Mouse (Mus musculus): ENCODE results near the gene Armcx6. TPM values are rescaled to one million over a fixed set of nuclear protein-coding genes. Genes with fewer than 3 reads are reported as not detected.
"Not testable (repeated sequence)": the region's sequence is repeated elsewhere in the genome, so short reads cannot be mapped to it uniquely, and the experiment has no call there.

Armcx6 gene
- polyA plus RNA-seq, 1 experiment from 2014 or later = 19.6 TPM

GRCm38 (mm10) chrX:134741862-134742261 is 9.4 kb downstream of the Armcx6 start:
- 56% methylated on average over 5 of the region's 5 CpGs for WGBS
- ATAC-seq (ENCODE audit: low read depth) = no peak
- Histone ChIP-seq H3K36me3 (ENCODE audit: control insufficient read depth, insufficient read depth, low read length) (no peaks in the 10 kb centered on the region), H3K4me2 (ENCODE audit: low read depth, low read length) (no peak overlapping the region), H3K4me3 (ENCODE audit: low read length) (no peak overlapping the region), H3K9me3 (ENCODE audit: control insufficient read depth, low read length) (no peaks in the 10 kb centered on the region), H3K27ac (ENCODE audit: low read length) (no peak overlapping the region), H3K27me3 (ENCODE audit: control insufficient read depth, insufficient read depth, low read depth, low read length) (peaks cover 2% of the 10 kb centered on the region; the same call in 1 of the 2 replicates), H3K9ac (ENCODE audit: low read length) (no peak overlapping the region), H3K4me1 (replicated peaks; ENCODE audit: control insufficient read depth, insufficient read depth, low read length) (no peaks in the 10 kb centered on the region)

- no peaks in the 10 kb centered on the region for H3K4me1 ChIP-seq (replicated peaks; ENCODE audit: control insufficient read depth, insufficient read depth, low read length)
- no peak overlapping the region for H3K9ac ChIP-seq (ENCODE audit: low read length)
- peaks cover 2% of the 10 kb centered on the region; the same call in 1 of the 2 replicates for H3K27me3 ChIP-seq (ENCODE audit: control insufficient read depth, insufficient read depth, low read depth, low read length)
- H3K4me3 ChIP-seq (ENCODE audit: low read length) = no peak overlapping the region
- H3K36me3 ChIP-seq (ENCODE audit: control insufficient read depth, insufficient read depth, low read length) = no peaks in the 10 kb centered on the region
- H3K4me2 ChIP-seq (ENCODE audit: low read depth, low read length) = no peak overlapping the region
- 54% methylated on average over 4 of the region's 4 CpGs for WGBS
- no peak overlapping the region for H3K27ac ChIP-seq (ENCODE audit: low read length)
- no peak for ATAC-seq (ENCODE audit: low read depth)
- H3K9me3 ChIP-seq (ENCODE audit: control insufficient read depth, low read length) = no peaks in the 10 kb centered on the region
Measured at GRCm38 (mm10) chrX:134739160-134739559, 12.1 kb downstream of the Armcx6 start.

GRCm38 (mm10) chrX:134737796-134738195 is 13.4 kb downstream of the Armcx6 start:
- no peak overlapping the region for H3K27ac ChIP-seq (ENCODE audit: low read length)
- H3K27me3 ChIP-seq (ENCODE audit: control insufficient read depth, insufficient read depth, low read depth, low read length) = peaks cover 2% of the 10 kb centered on the region; the same call in 1 of the 2 replicates
- H3K9me3 ChIP-seq (ENCODE audit: control insufficient read depth, low read length) = no peaks in the 10 kb centered on the region
- H3K9ac ChIP-seq (ENCODE audit: low read length) = no peak overlapping the region
- H3K4me3 ChIP-seq (ENCODE audit: low read length) = no peak overlapping the region
- ATAC-seq (ENCODE audit: low read depth) = no peak
- WGBS = 93% methylated on average over 1 of the region's 1 CpGs
- no peaks in the 10 kb centered on the region for H3K4me1 ChIP-seq (replicated peaks; ENCODE audit: control insufficient read depth, insufficient read depth, low read length)
- no peak overlapping the region for H3K4me2 ChIP-seq (ENCODE audit: low read depth, low read length)
- no peaks in the 10 kb centered on the region for H3K36me3 ChIP-seq (ENCODE audit: control insufficient read depth, insufficient read depth, low read length)

- WGBS = 38% methylated on average over 4 of the region's 4 CpGs
- H3K4me2 ChIP-seq (ENCODE audit: low read depth, low read length) = no peak overlapping the region
- no peak for ATAC-seq (ENCODE audit: low read depth)
- H3K36me3 ChIP-seq (ENCODE audit: control insufficient read depth, insufficient read depth, low read length) = no peaks in the 10 kb centered on the region
- H3K4me1 ChIP-seq (replicated peaks; ENCODE audit: control insufficient read depth, insufficient read depth, low read length) = no peaks in the 10 kb centered on the region
- no peak overlapping the region for H3K27ac ChIP-seq (ENCODE audit: low read length)
- H3K27me3 ChIP-seq (ENCODE audit: control insufficient read depth, insufficient read depth, low read depth, low read length) = no peaks in the 10 kb centered on the region
- H3K9me3 ChIP-seq (ENCODE audit: control insufficient read depth, low read length) = no peaks in the 10 kb centered on the region
- H3K9ac ChIP-seq (ENCODE audit: low read length) = no peak overlapping the region
- no peak overlapping the region for H3K4me3 ChIP-seq (ENCODE audit: low read length)
Measured at GRCm38 (mm10) chrX:134729778-134730177, 21.4 kb downstream of the Armcx6 start.

GRCm38 (mm10) chrX:134723762-134724161 is 27.5 kb downstream of the Armcx6 start:
- H3K4me1 ChIP-seq (replicated peaks; ENCODE audit: control insufficient read depth, insufficient read depth, low read length); H3K27me3 ChIP-seq (ENCODE audit: control insufficient read depth, insufficient read depth, low read depth, low read length); H3K4me2 ChIP-seq (ENCODE audit: low read depth, low read length); H3K27ac ChIP-seq (ENCODE audit: low read length); H3K36me3 ChIP-seq (ENCODE audit: control insufficient read depth, insufficient read depth, low read length); H3K9ac ChIP-seq (ENCODE audit: low read length); H3K4me3 ChIP-seq (ENCODE audit: low read length); H3K9me3 ChIP-seq (ENCODE audit: control insufficient read depth, low read length): not testable (repeated sequence)
- peak; percentile 79 for ATAC-seq (ENCODE audit: low read depth)
- 18% methylated on average over 2 of the region's 2 CpGs for WGBS

- ATAC-seq (ENCODE audit: low read depth) = peak; percentile 88
- H3K36me3 ChIP-seq (ENCODE audit: control insufficient read depth, insufficient read depth, low read length) = peaks cover 6% of the 10 kb centered on the region; the same call in 1 of the 2 replicates
- 25% methylated on average over 14 of the region's 14 CpGs for WGBS
- no peaks in the 10 kb centered on the region for H3K27me3 ChIP-seq (ENCODE audit: control insufficient read depth, insufficient read depth, low read depth, low read length)
- peak overlapping the region; percentile 58 for H3K4me3 ChIP-seq (ENCODE audit: low read length)
- H3K4me1 ChIP-seq (replicated peaks; ENCODE audit: control insufficient read depth, insufficient read depth, low read length) = no peaks in the 10 kb centered on the region
- H3K9me3 ChIP-seq (ENCODE audit: control insufficient read depth, low read length) = no peaks in the 10 kb centered on the region
- peak overlapping the region; percentile 57 for H3K4me2 ChIP-seq (ENCODE audit: low read depth, low read length)
- H3K27ac ChIP-seq (ENCODE audit: low read length) = peak overlapping the region; percentile 94
- peak overlapping the region; percentile 69 for H3K9ac ChIP-seq (ENCODE audit: low read length)
Measured at GRCm38 (mm10) chrX:134718524-134718923, 32.7 kb downstream of the Armcx6 start.

GRCm38 (mm10) chrX:134717752-134718308 is 33.4 kb downstream of the Armcx6 start, which contains the start of gene Armcx1:
Gene Armcx1, plus strand, starts transcription at chrX:134717963.
- ATAC-seq (ENCODE audit: low read depth) = peak; percentile 96
- H3K27me3 ChIP-seq (ENCODE audit: control insufficient read depth, insufficient read depth, low read depth, low read length) = no peaks in the 10 kb centered on the region
- H3K4me1 ChIP-seq (replicated peaks; ENCODE audit: control insufficient read depth, insufficient read depth, low read length) = no peaks in the 10 kb centered on the region
- H3K36me3 ChIP-seq (ENCODE audit: control insufficient read depth, insufficient read depth, low read length) = peaks cover 6% of the 10 kb centered on the region; the same call in 1 of the 2 replicates
- H3K9me3 ChIP-seq (ENCODE audit: control insufficient read depth, low read length) = no peaks in the 10 kb centered on the region
- peak within 1 kb of the TSS; percentile 58 for H3K4me3 ChIP-seq (ENCODE audit: low read length)
- WGBS = 12% methylated on average over 16 of the region's 16 CpGs
- peak within 1 kb of the TSS; percentile 94 for H3K27ac ChIP-seq (ENCODE audit: low read length)
- H3K4me2 ChIP-seq (ENCODE audit: low read depth, low read length) = peak within 1 kb of the TSS; percentile 57
- peak within 1 kb of the TSS; percentile 69 for H3K9ac ChIP-seq (ENCODE audit: low read length)

- Histone ChIP-seq H3K36me3 (ENCODE audit: control insufficient read depth, insufficient read depth, low read length) (peaks cover 6% of the 10 kb centered on the region; the same call in 1 of the 2 replicates), H3K27ac (ENCODE audit: low read length) (no peak overlapping the region), H3K4me3 (ENCODE audit: low read length) (no peak overlapping the region), H3K4me1 (replicated peaks; ENCODE audit: control insufficient read depth, insufficient read depth, low read length) (no peaks in the 10 kb centered on the region), H3K9me3 (ENCODE audit: control insufficient read depth, low read length) (no peaks in the 10 kb centered on the region), H3K9ac (ENCODE audit: low read length) (no peak overlapping the region), H3K4me2 (ENCODE audit: low read depth, low read length) (no peak overlapping the region), H3K27me3 (ENCODE audit: control insufficient read depth, insufficient read depth, low read depth, low read length) (no peaks in the 10 kb centered on the region)
- ATAC-seq (ENCODE audit: low read depth) = no peak
- WGBS = 41% methylated on average over 3 of the region's 3 CpGs
Measured at GRCm38 (mm10) chrX:134716863-134717262, 34.4 kb downstream of the Armcx6 start.

Data from lung, embryonic 16.5 days (tissue).